Mouse (Mus musculus) megakaryocyte, embryonic 14.5 days (primary cell): ENCODE data around the gene Smg6.

ENCODE experiments used
- FLI1 ChIP-seq: IDR thresholded peaks from 2 replicates; pipeline ENCODE4 v1.6.1; 2012; ENCODE audit warnings: low read length, inconsistent platforms, mixed read lengths
- GATA1 ChIP-seq: IDR thresholded peaks from 3 replicates; pipeline ENCODE4 v1.6.1; 2012; ENCODE audit warnings: mixed read lengths, low read length, inconsistent platforms, borderline replicate concordance

GRCm38 (mm10) chr11:74908618-74909399, 16.8 kb upstream of the Smg6 start:
- no peak for TF ChIP-seq GATA1
- TF ChIP-seq FLI1: no peak
